Mouse (Mus musculus) limb, embryonic 14.5 days (tissue): ENCODE results near the gene Cntn5. TPM values are rescaled to one million over a fixed set of nuclear protein-coding genes. Genes with fewer than 3 reads are reported as not detected.

Experiments
- ATAC-seq: fragments of 200-750 bp; cut with Nextera tagmentation; 2 replicates; pipeline ENCODE4 v1.8.0; 2017; ENCODE audit warnings: low read depth, moderate number of reproducible peaks, moderate TSS enrichment; ENCODE audit not compliant: low FRiP score
- DNase-seq: peaks from one replicate; pipeline ENCODE4 v3.0.0-alpha.2; 2015; ENCODE audit warnings: low spot score
- H3K27ac ChIP-seq: fragments of 300-500 bp; sonication (generic); replicated peaks from 2 replicates; pipeline ENCODE4 v1.5.1; 2014; ENCODE audit warnings: low read depth, mild to moderate bottlenecking, low read length, moderate library complexity, mixed read lengths
- H3K27me3 ChIP-seq: fragments of 300-500 bp; sonication (generic); 2 replicates; pipeline ENCODE4 v1.6.1; 2014; ENCODE audit warnings: low read length, mixed read lengths; ENCODE audit not compliant: control insufficient read depth, insufficient read depth
- H3K36me3 ChIP-seq: fragments of 300-500 bp; sonication (generic); 2 replicates; pipeline ENCODE4 v1.6.1; 2014; ENCODE audit warnings: mild to moderate bottlenecking, low read length, moderate library complexity, mixed read lengths; ENCODE audit not compliant: control insufficient read depth, insufficient read depth
- H3K4me1 ChIP-seq: fragments of 300-500 bp; sonication (generic); 2 replicates; pipeline ENCODE4 v1.6.1; 2014; ENCODE audit warnings: antibody characterized with exemption, low read length, mixed read lengths; ENCODE audit not compliant: control insufficient read depth, insufficient read depth
- H3K4me2 ChIP-seq: fragments of 300-500 bp; sonication (generic); replicated peaks from 2 replicates; pipeline ENCODE4 v1.6.1; 2014; ENCODE audit warnings: low read depth, mild to moderate bottlenecking, low read length, moderate library complexity; ENCODE audit not compliant: severe bottlenecking
- H3K4me3 ChIP-seq: fragments of 300-500 bp; sonication (generic); replicated peaks from 2 replicates; pipeline ENCODE4 v1.5.1; 2014; ENCODE audit warnings: low read length
- H3K9ac ChIP-seq: fragments of 300-500 bp; sonication (generic); 2 replicates; pipeline ENCODE4 v1.6.1; 2014; ENCODE audit warnings: mild to moderate bottlenecking, low read depth, low read length, moderate library complexity; ENCODE audit not compliant: severe bottlenecking
- H3K9me3 ChIP-seq: fragments of 300-500 bp; sonication (generic); 2 replicates; pipeline ENCODE4 v1.6.1; 2016; ENCODE audit warnings: low read length; ENCODE audit not compliant: control insufficient read depth
- POLR2A ChIP-seq: fragments of 200-500 bp; IDR thresholded peaks from 2 replicates; pipeline ENCODE4 v1.8.0; 2012; ENCODE audit warnings: inconsistent platforms, mild to moderate bottlenecking, moderate library complexity, borderline replicate concordance; ENCODE audit not compliant: insufficient read depth, insufficient read length; ENCODE audit errors: extremely low read depth
- WGBS: fragments of 180-500 bp; shearing (Covaris S2); extraction: QIAGEN DNeasy Blood & Tissue Kit; methylation state at CpG from one replicate; pipeline ENCODE4 v1.1.7; 2014; 5-methylcytosine and 5-hydroxymethylcytosine counted together
- polyA plus RNA-seq, 2 experiments: library from polyadenylated mRNA; depleted of rRNA in 1 of 2; stranded (reverse) in 1 of 2; unstranded in 1 of 2; fragments of >200 nt; fragmentation: Nextera tagmentation in 1 of 2; extraction: Ambion mirVana in 1 of 2; gene quantifications; 2 replicates each; pipeline versions ENCODE4 v1.2.1 to v1.2.3; 2012 to 2014

Cntn5 gene
- polyA plus RNA-seq, 2 experiments: 0.41 to 0.87 TPM

- H3K9ac ChIP-seq: no peak overlapping the region
- no peaks in the 10 kb centered on the region for H3K36me3 ChIP-seq
- H3K4me1 ChIP-seq: no peaks in the 10 kb centered on the region
- no peaks in the 10 kb centered on the region for H3K9me3 ChIP-seq
- H3K27ac ChIP-seq: no peak overlapping the region
- H3K4me3 ChIP-seq: no peak overlapping the region
- TF ChIP-seq POLR2A: no peak
- DNase-seq (no peak), ATAC-seq (no peak)
- no peak overlapping the region for H3K4me2 ChIP-seq
- H3K27me3 ChIP-seq: no peaks in the 10 kb centered on the region
- 65% methylated on average over 6 of the region's 6 CpGs for WGBS
These were observed 538.2 kb downstream of the Cntn5 start for GRCm38 (mm10) chr9:10366246-10366955.

DNA sequence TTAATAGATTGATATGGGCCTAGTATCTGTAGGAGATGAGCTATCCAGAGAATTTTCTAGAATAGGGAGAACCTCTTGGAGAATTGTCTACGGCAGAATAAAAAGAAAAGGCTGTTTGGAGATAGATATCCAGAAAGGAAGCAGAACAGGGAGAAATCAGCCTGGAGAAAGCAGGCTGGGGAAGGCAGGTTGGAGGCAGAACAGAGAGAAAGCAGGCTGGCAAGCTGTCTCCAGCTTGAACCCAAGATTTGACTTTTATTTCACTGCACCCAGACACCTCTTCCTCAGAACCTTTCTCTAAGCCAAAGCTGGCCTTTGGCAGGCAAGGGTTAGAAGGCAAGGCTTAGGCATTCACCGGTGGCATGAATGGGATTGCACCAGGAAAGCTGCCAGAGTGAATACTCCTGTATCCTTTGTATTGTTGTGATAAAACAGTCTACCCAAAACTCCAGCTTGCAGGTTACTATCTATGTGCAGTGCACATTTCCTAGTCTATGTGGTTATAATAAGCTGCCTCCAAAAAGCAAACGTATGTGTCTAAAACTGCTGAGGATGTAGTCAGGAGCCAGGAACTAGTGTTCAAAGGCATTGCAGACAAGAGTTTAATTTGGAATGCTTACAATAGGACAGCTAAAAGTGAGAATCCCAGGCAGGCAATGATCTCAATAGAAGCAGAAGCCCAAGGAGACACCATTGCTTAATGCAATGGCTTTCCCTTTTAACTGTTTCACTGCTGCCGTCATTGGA, 553.5 kb downstream of the Cntn5 start:
- WGBS: 86% methylated on average over 4 of the region's 4 CpGs
- Histone ChIP-seq H3K4me2 (no peak overlapping the region), H3K4me3 (no peak overlapping the region), H3K36me3 (no peaks in the 10 kb centered on the region), H3K27ac (no peak overlapping the region), H3K9ac (no peak overlapping the region), H3K27me3 (no peaks in the 10 kb centered on the region), H3K9me3 (no peaks in the 10 kb centered on the region), H3K4me1 (no peaks in the 10 kb centered on the region)
- no peak for ATAC-seq
- DNase-seq: no peak
- no peak for TF ChIP-seq POLR2A

GRCm38 (mm10) chr9:10348741-10349140, 555.8 kb downstream of the Cntn5 start:
- no peak for ATAC-seq
- TF ChIP-seq POLR2A: no peak
- no peak for DNase-seq
- H3K9me3 ChIP-seq: no peaks in the 10 kb centered on the region
- H3K27ac ChIP-seq: no peak overlapping the region
- no peak overlapping the region for H3K4me2 ChIP-seq
- H3K4me1 ChIP-seq: no peaks in the 10 kb centered on the region
- H3K27me3 ChIP-seq: no peaks in the 10 kb centered on the region
- H3K4me3 ChIP-seq: no peak overlapping the region
- no peak overlapping the region for H3K9ac ChIP-seq
- WGBS: 86% methylated on average over 11 of the region's 11 CpGs
- H3K36me3 ChIP-seq: no peaks in the 10 kb centered on the region

DNA sequence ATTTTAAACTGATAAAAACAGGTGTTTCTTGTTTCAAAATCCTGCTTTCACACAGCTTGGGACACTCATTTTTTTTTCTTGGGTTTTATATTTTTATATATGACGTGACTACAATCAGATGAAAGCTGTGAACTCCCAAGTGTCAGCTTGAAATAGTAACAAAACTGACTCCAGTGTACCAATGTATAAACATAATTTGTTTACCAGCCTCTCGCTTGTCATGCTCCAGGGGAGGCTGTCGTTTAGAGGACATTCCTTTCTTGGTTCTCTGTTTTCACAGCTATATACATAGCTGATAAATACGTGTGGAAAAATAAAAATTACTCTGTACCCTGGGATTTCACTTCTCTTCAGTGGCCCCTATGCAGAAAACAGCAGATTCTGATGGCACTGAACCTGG, 556.4 kb downstream of the Cntn5 start:
- WGBS: 64% methylated on average over 4 of the region's 4 CpGs
- no peak for TF ChIP-seq POLR2A
- DNase-seq (no peak), ATAC-seq (no peak)
- no peaks in the 10 kb centered on the region for H3K4me1 ChIP-seq
- no peak overlapping the region for H3K4me3 ChIP-seq
- H3K27me3 ChIP-seq: no peaks in the 10 kb centered on the region
- no peak overlapping the region for H3K9ac ChIP-seq
- H3K9me3 ChIP-seq: no peaks in the 10 kb centered on the region
- no peaks in the 10 kb centered on the region for H3K36me3 ChIP-seq
- H3K4me2 ChIP-seq: no peak overlapping the region
- no peak overlapping the region for H3K27ac ChIP-seq

- H3K36me3 ChIP-seq: no peaks in the 10 kb centered on the region
- H3K9ac ChIP-seq: no peak overlapping the region
- no peak overlapping the region for H3K4me3 ChIP-seq
- H3K27ac ChIP-seq: no peak overlapping the region
- no peak for TF ChIP-seq POLR2A
- no peak overlapping the region for H3K4me2 ChIP-seq
- no peak for ATAC-seq
- H3K9me3 ChIP-seq: no peaks in the 10 kb centered on the region
- H3K4me1 ChIP-seq: no peaks in the 10 kb centered on the region
- no peak for DNase-seq
- no peaks in the 10 kb centered on the region for H3K27me3 ChIP-seq
These were observed 563.8 kb downstream of the Cntn5 start for GRCm38 (mm10) chr9:10340751-10341150.

DNA sequence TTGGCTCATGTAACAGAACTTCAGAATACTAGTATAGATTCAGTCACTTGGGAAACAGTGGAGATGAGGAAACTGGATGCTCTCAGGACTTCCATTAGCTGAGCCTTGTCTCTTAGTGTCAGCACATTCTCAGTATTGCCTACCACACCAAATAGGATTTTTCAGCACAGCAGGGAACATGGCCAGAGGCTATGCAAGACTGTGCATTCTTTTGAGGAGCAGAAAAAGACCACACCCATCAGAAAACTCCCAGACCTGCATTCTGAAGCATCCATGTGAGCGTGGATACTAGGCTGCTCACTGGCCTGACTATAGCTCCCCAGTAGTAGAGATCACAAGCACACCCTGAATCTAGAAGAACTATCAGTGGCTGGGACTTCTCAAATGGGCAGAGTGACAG, 564.9 kb downstream of the Cntn5 start:
- DNase-seq (no peak), ATAC-seq (no peak)
- Histone ChIP-seq H3K4me3 (no peak overlapping the region), H3K4me1 (no peaks in the 10 kb centered on the region), H3K27ac (no peak overlapping the region), H3K36me3 (no peaks in the 10 kb centered on the region), H3K9me3 (no peaks in the 10 kb centered on the region), H3K9ac (no peak overlapping the region), H3K27me3 (no peaks in the 10 kb centered on the region), H3K4me2 (no peak overlapping the region)
- TF ChIP-seq POLR2A: no peak
- 74% methylated on average over 1 of the region's 1 CpGs for WGBS
